Mouse (Mus musculus) forebrain, embryonic 14.5 days (tissue): ENCODE results near the gene Mrpl17. TPM values are rescaled to one million over a fixed set of nuclear protein-coding genes. Genes with fewer than 3 reads are reported as not detected.
"Not testable (repeated sequence)": the region's sequence is repeated elsewhere in the genome, so short reads cannot be mapped to it uniquely, and the experiment has no call there.

Source experiments
- ATAC-seq: fragments of 200-750 bp; cut with Nextera tagmentation; 2 replicates; pipeline ENCODE4 v1.8.0; 2017; ENCODE audit warnings: mild to moderate bottlenecking, moderate library complexity
- DNase-seq: peaks from one replicate; pipeline ENCODE4 v3.0.0-alpha.2; 2015; ENCODE audit warnings: low spot score
- H3K27ac ChIP-seq: fragments of 300-500 bp; sonication (generic); 2 replicates; pipeline ENCODE4 v1.5.1; 2014; ENCODE audit warnings: low read depth, mild to moderate bottlenecking, control low read depth, low read length, moderate library complexity
- H3K27me3 ChIP-seq: fragments of 300-500 bp; sonication (generic); replicated peaks from 2 replicates; pipeline ENCODE4 v1.6.1; 2014; ENCODE audit warnings: low read length, control low read depth, mixed read lengths; ENCODE audit not compliant: control insufficient read depth, insufficient read depth
- H3K36me3 ChIP-seq: fragments of 300-500 bp; sonication (generic); 2 replicates; pipeline ENCODE4 v1.6.1; 2014; ENCODE audit warnings: low read length, control low read depth; ENCODE audit not compliant: control insufficient read depth, insufficient read depth
- H3K4me1 ChIP-seq: fragments of 300-500 bp; sonication (generic); 2 replicates; pipeline ENCODE4 v1.6.1; 2014; ENCODE audit warnings: antibody characterized with exemption, low read length, control low read depth; ENCODE audit not compliant: control insufficient read depth, insufficient read depth
- H3K4me2 ChIP-seq: fragments of 300-500 bp; sonication (generic); 2 replicates; pipeline ENCODE4 v1.6.1; 2014; ENCODE audit warnings: mild to moderate bottlenecking, control low read depth, low read length
- H3K4me3 ChIP-seq: fragments of 300-500 bp; sonication (generic); 2 replicates; pipeline ENCODE4 v1.5.1; 2014; ENCODE audit warnings: low read depth, low read length, control low read depth
- H3K9ac ChIP-seq: fragments of 300-500 bp; sonication (generic); 2 replicates; pipeline ENCODE4 v1.6.1; 2014; ENCODE audit warnings: mild to moderate bottlenecking, low read length, control low read depth, moderate library complexity
- H3K9me3 ChIP-seq: fragments of 300-500 bp; sonication (generic); replicated peaks from 2 replicates; pipeline ENCODE4 v1.6.1; 2016; ENCODE audit warnings: low read length, control low read depth, mixed read lengths; ENCODE audit not compliant: control insufficient read depth
- WGBS: fragments of 180-500 bp; shearing (Covaris S2); extraction: QIAGEN DNeasy Blood & Tissue Kit; methylation state at CpG from one replicate; pipeline ENCODE4 v1.1.7; 2014; 5-methylcytosine and 5-hydroxymethylcytosine counted together
- polyA plus RNA-seq: library from polyadenylated mRNA; unstranded; fragments of >200 nt; fragmentation: Nextera tagmentation; extraction: Ambion mirVana; gene quantifications from 2 replicates; pipeline ENCODE4 v1.2.1, GENCODE M21; 2014

Mrpl17 gene
- 182 and 221 TPM in 2 replicates for polyA plus RNA-seq

DNA sequence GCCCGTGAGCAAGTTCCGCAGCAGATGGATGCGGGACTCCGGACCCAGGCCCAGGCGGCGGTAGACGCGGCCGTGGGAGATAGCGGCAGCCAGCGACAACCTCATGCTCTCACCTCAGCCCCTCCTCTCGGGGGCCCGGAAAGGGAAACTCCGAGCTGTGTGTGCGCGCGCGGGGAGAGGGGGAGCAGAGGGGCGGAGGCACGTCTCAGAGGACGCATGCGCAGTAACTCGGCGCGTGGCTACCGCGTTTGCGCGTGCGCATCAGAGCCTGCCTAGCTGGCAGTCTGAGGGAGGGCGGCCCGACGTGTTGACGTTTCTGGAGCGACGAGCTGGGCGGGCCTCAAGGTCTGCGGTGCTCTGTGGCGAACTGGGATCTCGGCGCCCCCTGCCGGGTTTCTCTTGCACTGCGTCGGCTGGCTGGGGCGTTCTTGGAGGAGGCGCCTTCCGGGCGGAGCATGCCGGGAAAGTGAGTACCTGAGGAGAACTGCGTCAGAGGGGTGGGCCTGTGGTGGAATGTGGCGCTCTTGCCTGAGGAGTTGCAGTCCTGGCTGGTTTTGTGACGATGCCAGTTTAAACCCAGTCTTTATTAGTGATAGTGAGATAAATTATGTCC, at the start of gene Mrpl17:
Gene Mrpl17, minus strand, starts transcription at position 223 of the 613 bp plus-strand sequence.
- H3K27me3 ChIP-seq: no peaks in the 10 kb centered on the region
- peak within 1 kb of the TSS; percentile 59 for H3K4me2 ChIP-seq
- H3K9me3 ChIP-seq: no peaks in the 10 kb centered on the region
- H3K4me3 ChIP-seq: peak within 1 kb of the TSS; percentile 79
- peak within 1 kb of the TSS; percentile 85 for H3K27ac ChIP-seq
- DNase-seq: peak; percentile 99
- H3K9ac ChIP-seq: peak within 1 kb of the TSS; percentile 94
- peaks cover 6% of the 10 kb centered on the region; the same call in 1 of the 2 replicates for H3K4me1 ChIP-seq
- under 1% methylated on average over 47 of the region's 52 CpGs for WGBS
- peak; percentile 98 for ATAC-seq
- H3K36me3 ChIP-seq: peaks cover 13% of the 10 kb centered on the region; the same call in 1 of the 2 replicates

DNA sequence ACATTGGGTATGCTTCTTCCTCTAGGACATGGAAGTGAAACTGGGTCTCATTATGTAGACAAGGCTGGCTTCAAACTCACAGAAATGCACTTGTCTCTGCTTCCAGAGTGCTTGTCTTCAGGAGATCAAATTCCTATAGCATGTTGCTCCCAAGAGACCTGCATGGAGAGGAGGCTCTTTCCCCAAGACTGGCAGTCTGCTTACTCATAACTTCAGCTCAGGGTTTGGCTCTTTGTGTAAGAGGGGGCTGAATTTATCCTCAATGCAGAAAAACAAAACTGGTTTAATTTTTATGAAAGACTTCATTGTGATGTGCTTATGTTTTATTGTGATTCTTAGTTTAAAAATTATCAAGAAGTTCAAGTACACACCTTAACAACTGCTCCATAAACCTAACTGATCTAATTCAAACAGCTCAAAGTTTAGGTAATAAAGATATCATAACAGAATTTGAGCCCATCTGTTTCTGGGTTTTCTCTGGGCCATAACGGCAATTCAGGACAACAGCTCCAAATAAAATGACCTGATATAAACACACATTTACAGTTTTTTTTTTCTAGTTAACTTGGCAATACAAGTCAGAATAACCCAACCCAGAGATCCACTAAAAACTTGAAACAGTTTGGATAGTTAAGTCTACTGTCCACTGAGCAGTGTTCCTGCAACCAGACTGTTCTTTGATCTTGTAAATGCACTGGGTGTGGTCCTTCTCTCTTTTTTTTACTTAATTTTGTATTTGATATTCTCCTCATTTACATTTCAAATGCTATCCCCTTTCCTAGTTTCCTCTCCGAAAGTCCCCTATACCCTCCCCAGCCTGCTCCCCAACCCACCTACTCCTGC, 45.0 kb upstream of the Mrpl17 start:
- DNase-seq, H3K9ac ChIP-seq, H3K36me3 ChIP-seq, ATAC-seq, H3K27me3 ChIP-seq, H3K27ac ChIP-seq, H3K9me3 ChIP-seq, H3K4me1 ChIP-seq, H3K4me3 ChIP-seq, H3K4me2 ChIP-seq: not testable (repeated sequence)
- no CpG with 5 or more reads among the region's 2 CpGs for WGBS

DNA sequence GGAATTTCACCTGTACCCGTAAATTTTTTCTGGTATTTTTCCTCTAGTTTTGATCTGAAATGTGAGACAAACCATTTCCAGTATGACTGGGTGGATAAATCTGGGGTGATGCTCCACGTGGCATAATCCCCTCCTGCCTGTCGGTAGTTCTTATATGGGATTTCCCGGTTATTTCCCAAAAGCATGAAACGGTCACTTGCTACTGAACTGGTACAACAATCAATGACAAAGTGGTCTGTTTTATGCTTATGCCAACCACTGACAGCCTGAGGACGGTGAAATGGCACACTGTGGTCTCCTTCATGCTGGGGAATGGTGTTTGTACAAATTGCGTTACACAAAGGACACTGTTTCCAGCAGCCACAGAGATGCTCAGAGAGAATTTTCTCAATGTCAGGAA, 13.4 kb upstream of the Mrpl17 start:
- Histone ChIP-seq H3K4me1 (no peaks in the 10 kb centered on the region), H3K9ac (no peak overlapping the region), H3K4me2 (no peak overlapping the region), H3K27ac (no peak overlapping the region), H3K36me3 (no peaks in the 10 kb centered on the region), H3K9me3 (no peaks in the 10 kb centered on the region), H3K4me3 (no peak overlapping the region), H3K27me3 (no peaks in the 10 kb centered on the region)
- no peak for DNase-seq
- 79% methylated on average over 7 of the region's 7 CpGs for WGBS
- no peak for ATAC-seq

DNA sequence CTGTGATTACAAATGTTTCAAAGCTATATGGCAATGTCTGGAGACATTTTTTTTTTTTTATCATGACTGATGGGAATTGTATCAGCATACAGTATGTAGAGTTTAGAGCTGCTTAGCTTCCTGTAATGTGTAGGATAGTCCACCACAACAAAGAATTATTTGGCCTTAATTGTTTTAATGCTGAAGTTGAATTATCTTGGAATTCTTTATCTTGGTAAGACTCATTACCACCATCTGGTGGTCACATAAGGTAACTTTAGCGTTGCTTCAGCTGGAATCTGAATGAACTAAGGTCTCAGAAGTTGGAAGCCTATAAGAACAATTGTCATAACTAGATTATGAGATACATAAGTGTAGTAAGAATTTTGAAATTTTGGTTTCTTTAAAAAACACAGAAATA, 7.6 kb upstream of the Mrpl17 start:
- H3K4me3 ChIP-seq: no peak overlapping the region
- H3K27ac ChIP-seq: no peak overlapping the region
- 0% methylated on average over 1 of the region's 1 CpGs for WGBS
- DNase-seq (peak; percentile 81), ATAC-seq (peak; percentile 20; the same call in 1 of the 2 replicates)
- no peaks in the 10 kb centered on the region for H3K9me3 ChIP-seq
- no peaks in the 10 kb centered on the region for H3K36me3 ChIP-seq
- no peaks in the 10 kb centered on the region for H3K4me1 ChIP-seq
- H3K9ac ChIP-seq: no peak overlapping the region
- no peak overlapping the region for H3K4me2 ChIP-seq
- no peaks in the 10 kb centered on the region for H3K27me3 ChIP-seq

DNA sequence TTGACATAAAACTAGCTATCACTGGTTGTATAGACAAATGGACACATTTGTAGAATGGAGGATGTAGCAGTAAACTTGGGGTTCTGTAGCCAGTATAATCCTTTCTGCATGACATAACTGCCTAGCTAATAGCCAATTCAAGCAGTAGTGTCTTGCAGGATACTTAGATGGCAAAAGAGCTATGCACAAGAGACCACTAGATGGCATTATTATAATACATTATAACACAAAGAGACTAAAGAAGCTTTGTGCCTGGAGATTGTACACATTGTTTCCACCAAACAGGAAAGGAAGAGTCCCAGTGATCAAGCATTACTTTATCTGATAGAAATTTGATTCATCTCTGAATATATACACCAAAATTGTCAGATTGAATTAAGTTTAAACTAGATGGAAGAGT, 5.8 kb upstream of the Mrpl17 start:
- H3K27me3 ChIP-seq: no peaks in the 10 kb centered on the region
- no peak overlapping the region for H3K4me2 ChIP-seq
- DNase-seq (peak; percentile 64), ATAC-seq (no peak)
- no peak overlapping the region for H3K9ac ChIP-seq
- H3K4me3 ChIP-seq: no peak overlapping the region
- no peak overlapping the region for H3K27ac ChIP-seq
- H3K4me1 ChIP-seq: no peaks in the 10 kb centered on the region
- no peaks in the 10 kb centered on the region for H3K36me3 ChIP-seq
- H3K9me3 ChIP-seq: no peaks in the 10 kb centered on the region

DNA sequence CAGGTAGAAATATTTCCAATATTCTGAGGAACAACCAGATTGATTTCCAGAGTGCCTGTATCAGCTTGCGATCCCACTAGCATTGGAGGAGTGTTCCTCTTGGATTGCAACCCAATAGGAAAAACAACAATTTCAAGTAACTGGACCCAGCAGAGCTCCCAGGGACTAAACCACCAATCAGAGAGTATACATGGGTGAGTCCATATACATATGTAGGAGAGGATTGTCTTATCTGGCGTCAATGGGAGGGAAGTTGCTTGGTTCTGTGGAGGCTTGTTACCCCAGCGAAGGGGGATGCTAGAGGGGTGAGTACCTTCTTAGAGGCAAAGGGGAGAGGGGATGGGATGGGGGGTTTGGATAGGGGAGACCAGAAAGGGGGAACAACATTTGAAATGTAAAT, 2.4 kb upstream of the Mrpl17 start:
- no peaks in the 10 kb centered on the region for H3K27me3 ChIP-seq
- H3K4me1 ChIP-seq: peaks cover 6% of the 10 kb centered on the region; the same call in 1 of the 2 replicates
- no peak overlapping the region for H3K4me2 ChIP-seq
- H3K27ac ChIP-seq: no peak overlapping the region
- no peaks in the 10 kb centered on the region for H3K9me3 ChIP-seq
- peaks cover 11% of the 10 kb centered on the region; the same call in 1 of the 2 replicates for H3K36me3 ChIP-seq
- WGBS: 86% methylated on average over 3 of the region's 3 CpGs
- ATAC-seq (no peak), DNase-seq (no peak)
- H3K4me3 ChIP-seq: no peak overlapping the region
- no peak overlapping the region for H3K9ac ChIP-seq

DNA sequence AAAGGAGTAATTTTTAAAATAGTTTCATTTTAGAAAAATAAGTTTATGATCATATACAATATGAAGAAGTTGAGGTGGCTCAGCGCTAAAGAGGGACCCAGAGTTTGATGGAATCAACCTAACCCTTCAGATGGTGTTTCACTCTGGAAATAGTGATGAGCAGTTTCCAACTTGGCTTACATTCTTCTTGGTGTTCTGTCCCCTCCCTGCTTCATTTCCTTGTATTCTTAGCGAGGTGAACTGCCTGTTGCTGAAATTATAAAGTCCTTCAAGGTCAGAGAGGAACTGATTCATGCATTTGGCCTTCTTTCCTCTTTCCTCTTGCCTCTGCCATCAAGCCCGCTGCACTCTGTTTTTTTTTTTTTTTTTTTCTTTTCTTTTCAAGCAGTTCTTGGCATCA, 1.7 kb upstream of the Mrpl17 start:
- Histone ChIP-seq H3K4me3 (no peak overlapping the region), H3K27me3 (no peaks in the 10 kb centered on the region), H3K4me1 (peaks cover 6% of the 10 kb centered on the region; the same call in 1 of the 2 replicates), H3K9me3 (no peaks in the 10 kb centered on the region), H3K27ac (no peak overlapping the region), H3K4me2 (no peak overlapping the region), H3K36me3 (peaks cover 13% of the 10 kb centered on the region; the same call in 1 of the 2 replicates), H3K9ac (no peak overlapping the region)
- DNase-seq (no peak), ATAC-seq (no peak)
- WGBS: 83% methylated on average over 3 of the region's 3 CpGs

DNA sequence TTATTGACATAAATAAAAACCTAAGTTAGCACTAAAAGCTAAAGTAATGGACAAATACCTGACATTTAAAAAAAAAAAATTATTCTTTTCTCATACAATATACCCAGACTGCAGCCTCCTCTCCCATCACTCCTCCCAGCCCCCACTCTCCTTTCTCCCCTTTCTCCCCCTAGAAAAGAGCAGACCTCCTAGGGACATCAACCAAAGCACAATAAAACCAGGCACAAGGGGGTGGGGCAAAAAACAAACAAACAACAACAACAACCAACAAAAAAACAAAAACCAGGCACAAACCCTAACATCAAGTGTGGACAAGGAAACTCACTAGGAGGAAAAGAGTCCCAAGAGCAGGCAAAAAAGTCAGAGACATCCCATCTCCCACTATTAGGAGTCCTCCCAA, 617 bp upstream of the Mrpl17 start:
- H3K27ac ChIP-seq: no peak overlapping the region
- peak overlapping the region; percentile 7; the same call in 1 of the 2 replicates for H3K4me2 ChIP-seq
- H3K4me1 ChIP-seq: peaks cover 6% of the 10 kb centered on the region; the same call in 1 of the 2 replicates
- H3K36me3 ChIP-seq: peaks cover 13% of the 10 kb centered on the region; the same call in 1 of the 2 replicates
- ATAC-seq (peak; percentile 14), DNase-seq (no peak)
- no peak overlapping the region for H3K4me3 ChIP-seq
- H3K9ac ChIP-seq: no peak overlapping the region
- no peaks in the 10 kb centered on the region for H3K27me3 ChIP-seq
- H3K9me3 ChIP-seq: no peaks in the 10 kb centered on the region
